Mouse (Mus musculus): ENCODE data around the gene Car8.
"Not testable (repeated sequence)": the region's sequence is repeated elsewhere in the genome, so short reads cannot be mapped to it uniquely, and the experiment has no call there.

Gene Car8

DNA sequence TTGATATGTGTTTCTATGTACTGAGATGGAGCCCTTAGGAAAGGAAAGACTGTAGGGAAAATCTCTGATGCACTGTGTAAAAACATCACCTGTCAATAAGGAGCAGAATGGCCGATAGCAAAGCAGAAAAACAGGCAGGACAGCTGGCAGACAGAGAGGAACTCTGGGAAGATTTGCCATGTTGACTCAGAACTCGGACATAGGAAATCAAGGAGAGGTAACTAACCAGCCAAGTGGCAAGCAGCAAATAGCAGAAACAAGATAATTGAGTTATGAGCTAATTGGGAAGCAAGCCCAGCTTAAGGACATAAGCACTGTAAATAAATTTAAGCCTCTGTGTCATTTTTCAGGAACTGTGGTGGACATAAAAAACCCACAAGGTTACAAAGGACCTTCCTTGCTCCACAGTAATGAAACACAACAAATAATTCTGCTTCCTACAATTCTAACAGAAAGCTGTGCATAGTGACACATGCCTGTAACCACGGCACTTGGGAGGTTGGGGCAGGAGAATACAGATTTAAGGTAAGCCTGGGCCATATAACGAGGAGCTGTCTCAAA lies 33.7 kb downstream of the Car8 start:
- DNase-seq (ENCODE audit: inconsistent age in 2 of 2, low spot score in 1 of 2), result peak in 1 of 2 experiments; percentile 66

- DNase-seq (ENCODE audit: inconsistent age in 2 of 2, low spot score in 1 of 2), result no peak
These were observed 35.5 kb downstream of the Car8 start for GRCm38 (mm10) chr4:8203367-8203766.

- no peak for DNase-seq (ENCODE audit: inconsistent age in 2 of 2, low spot score in 1 of 2)
These were observed 37.2 kb downstream of the Car8 start for GRCm38 (mm10) chr4:8201631-8202030.

- peak; percentile 70 to 92 for DNase-seq (ENCODE audit: inconsistent age in 2 of 2, low spot score in 1 of 2)
These were observed 38.8 kb downstream of the Car8 start for GRCm38 (mm10) chr4:8200081-8200480.

DNA sequence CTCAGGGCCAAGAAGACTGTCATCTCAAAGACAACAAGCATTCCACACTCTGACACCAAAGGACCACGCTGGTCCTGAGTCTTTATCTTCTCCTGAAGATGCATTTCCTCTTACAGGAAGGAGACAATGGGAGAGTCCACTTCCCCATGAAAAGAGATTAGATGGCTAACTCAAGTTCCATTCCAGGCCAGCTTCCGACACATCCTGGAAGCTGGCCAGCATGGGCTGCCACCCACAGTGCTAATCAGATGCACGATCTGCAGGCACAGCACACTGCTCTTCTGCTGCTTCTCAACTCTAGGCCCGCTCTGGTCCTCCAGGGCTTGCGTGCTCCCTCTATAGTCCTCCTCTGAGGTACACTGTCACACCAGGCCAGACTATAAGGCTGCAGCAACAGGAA lies 40.8 kb downstream of the Car8 start:
- peak; percentile 34 to 60 for DNase-seq (ENCODE audit: inconsistent age in 2 of 2, low spot score in 1 of 2)

DNA sequence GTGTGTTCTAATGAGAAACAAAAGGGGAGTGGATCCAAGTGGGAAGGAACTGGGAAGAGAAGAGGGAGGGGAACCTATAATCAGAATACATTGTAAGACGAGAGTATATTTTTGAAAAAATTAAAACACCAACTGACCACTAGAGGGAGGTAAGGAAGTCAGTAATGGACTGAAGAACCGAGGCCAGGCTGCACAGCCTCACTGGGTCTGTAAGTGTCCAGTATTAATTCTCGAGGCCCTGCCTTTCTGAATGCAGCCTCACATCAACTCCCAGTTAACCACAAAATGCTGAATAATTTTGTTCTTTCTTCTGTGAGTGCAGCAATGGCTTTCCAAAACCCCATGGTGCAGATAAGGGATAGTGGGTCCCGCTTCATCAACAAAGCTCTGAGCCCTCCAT lies 48.4 kb downstream of the Car8 start:
- DNase-seq (ENCODE audit: inconsistent age in 2 of 2, low spot score in 1 of 2), result peak in 1 of 2 experiments; percentile 61

- no peak for DNase-seq (ENCODE audit: inconsistent age in 2 of 2, low spot score in 1 of 2)
These were observed 51.7 kb downstream of the Car8 start for GRCm38 (mm10) chr4:8186921-8187687.

DNA sequence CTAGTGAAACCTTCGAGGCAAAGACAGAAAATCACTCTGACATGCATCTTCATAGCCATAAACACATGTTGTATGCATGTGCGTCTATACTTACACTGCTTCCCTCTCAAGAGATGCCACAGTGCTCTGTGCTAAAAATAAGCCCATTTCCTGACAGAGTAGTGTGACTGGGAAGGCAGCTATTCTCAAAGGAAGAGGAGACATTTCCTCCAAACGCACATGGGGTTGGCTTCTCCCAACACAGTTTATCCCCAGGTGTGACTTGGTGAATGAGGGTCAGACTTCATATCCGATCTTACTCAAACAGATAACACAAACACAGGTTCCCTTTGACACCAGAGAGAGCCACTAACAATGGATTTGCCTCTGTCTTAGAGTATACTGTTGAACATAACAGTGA lies 58.3 kb downstream of the Car8 start:
- no peak for DNase-seq (ENCODE audit: inconsistent age in 2 of 2, low spot score in 1 of 2)

- DNase-seq (ENCODE audit: inconsistent age in 2 of 2, low spot score in 1 of 2), result no peak
These were observed 84.1 kb downstream of the Car8 start for GRCm38 (mm10) chr4:8154589-8155198.

- DNase-seq (ENCODE audit: inconsistent age in 2 of 2, low spot score in 1 of 2), result not testable (repeated sequence)
These were observed 84.9 kb downstream of the Car8 start for GRCm38 (mm10) chr4:8153926-8154325.

DNA sequence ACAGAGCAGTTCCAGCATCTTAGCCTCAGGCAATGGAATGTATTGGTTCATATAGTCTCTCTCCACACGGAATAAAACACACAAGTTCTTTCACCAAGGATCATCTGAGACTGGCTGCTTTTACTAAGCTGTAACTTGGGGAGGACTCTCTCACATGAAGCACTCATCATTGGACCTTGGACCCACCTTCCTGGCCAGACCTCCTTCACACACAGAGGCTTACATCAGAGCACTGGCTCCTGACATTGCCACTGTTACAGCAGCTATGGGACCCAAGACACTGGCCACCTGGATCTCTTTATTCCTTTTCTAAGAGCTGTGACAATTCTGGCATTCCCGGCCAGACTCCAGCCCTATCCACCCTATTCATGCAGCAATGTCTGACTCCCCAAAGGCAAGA lies 101.4 kb downstream of the Car8 start:
- DNase-seq (ENCODE audit: inconsistent age in 2 of 2, low spot score in 1 of 2), result no peak

DNA sequence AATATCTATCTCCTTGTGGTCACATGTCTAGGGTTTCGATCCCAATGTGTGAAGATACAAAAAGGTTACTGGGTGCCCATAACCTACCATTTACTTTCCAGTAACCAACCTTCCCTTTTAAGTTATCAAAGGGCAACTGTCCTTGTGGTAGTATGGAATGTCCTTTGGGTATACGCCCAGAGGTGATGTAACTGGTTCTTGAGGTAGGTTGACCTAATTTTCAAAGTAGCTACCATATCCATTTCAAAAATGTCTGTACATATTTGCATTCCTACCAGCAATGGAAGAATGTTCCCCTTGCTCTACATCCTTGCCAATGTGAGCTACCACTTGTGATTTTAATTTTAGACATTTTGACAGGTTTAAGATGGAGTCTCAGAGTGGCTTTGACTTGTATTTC lies 106.8 kb downstream of the Car8 start:
- no peak for DNase-seq (ENCODE audit: inconsistent age in 2 of 2, low spot score in 1 of 2)

- peak; percentile 9 to 36 for DNase-seq (ENCODE audit: inconsistent age in 2 of 2, low spot score in 1 of 2)
These were observed 125.3 kb downstream of the Car8 start for GRCm38 (mm10) chr4:8113558-8113957.

- no peak for DNase-seq (ENCODE audit: inconsistent age in 2 of 2, low spot score in 1 of 2)
These were observed 127.0 kb downstream of the Car8 start for GRCm38 (mm10) chr4:8111891-8112290.

DNA sequence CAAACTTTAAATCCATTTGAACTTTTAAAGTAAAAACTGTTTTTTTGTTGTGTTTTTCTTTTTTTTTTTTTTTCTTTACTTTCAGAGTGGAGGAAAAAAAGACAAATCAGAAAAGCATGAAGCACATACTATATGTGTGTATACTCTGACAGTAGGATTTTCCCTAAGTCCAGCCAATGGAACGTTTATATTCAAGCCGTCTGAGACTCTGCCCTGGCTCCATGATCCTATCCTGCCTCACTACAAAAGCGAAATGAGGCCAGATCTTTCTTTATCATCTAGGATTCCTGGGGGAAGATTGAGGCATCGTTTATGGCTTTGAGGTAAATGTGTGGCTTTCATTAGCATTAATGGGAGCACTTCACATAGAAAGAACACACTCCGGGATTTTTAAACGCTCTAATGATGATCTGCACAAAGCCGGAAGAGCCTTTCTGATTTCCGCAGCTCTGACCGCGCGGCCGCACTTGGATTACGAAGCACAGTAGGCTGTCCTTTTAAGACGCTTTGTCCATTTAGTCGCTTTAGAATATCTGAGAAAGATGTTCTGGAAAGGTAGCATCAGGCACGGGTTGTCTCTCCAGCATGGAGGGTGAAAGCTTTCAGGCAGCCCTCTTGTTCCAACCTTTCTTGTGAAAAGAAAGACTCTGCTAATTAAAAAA lies 128.8 kb downstream of the Car8 start:
- DNase-seq (ENCODE audit: inconsistent age in 2 of 2, low spot score in 1 of 2), result no peak

- no peak for DNase-seq (ENCODE audit: inconsistent age in 2 of 2, low spot score in 1 of 2)
These were observed 137.4 kb downstream of the Car8 start for GRCm38 (mm10) chr4:8101466-8101865.

DNA sequence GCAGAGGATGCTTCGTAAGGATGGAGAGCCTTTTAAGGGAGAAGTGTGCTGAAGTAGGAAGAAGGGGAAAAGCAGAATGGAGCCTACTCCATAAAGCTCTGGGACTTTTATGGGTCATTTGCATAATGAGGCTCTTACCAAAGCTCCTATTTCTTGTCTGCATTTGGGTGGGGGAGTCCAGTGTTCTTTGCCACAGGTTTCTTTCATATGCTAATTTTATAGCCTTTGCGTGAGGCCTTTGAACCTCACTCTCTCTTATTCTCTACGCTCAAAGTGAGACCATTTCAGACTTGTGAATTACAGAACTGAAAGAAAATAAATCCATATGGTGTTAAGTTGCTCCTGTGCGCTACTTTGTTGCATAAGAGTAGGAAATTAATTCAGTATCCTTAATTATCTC lies 140.8 kb downstream of the Car8 start:
- DNase-seq (ENCODE audit: inconsistent age in 2 of 2, low spot score in 1 of 2), result no peak

DNA sequence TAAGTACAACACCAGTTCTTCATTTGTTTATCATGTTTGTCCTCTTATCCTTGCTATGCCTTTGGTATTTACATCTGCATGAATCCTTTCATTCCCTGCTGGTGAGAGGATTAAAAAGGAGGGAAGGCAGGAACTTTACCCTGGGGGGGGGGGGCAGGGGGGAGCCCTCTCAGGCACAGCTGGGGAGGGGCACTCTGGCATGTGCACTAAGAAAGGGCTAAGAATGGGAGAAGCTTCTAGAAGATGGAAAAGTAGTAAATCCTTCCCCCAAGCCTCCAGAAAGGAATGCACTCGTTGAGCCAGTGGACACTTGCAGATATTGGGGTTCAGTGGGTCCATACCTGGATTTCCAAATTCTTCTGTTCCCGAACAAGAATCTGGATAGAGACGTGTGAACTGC lies 141.2 kb downstream of the Car8 start:
- DNase-seq (ENCODE audit: inconsistent age in 2 of 2, low spot score in 1 of 2), result no peak

DNA sequence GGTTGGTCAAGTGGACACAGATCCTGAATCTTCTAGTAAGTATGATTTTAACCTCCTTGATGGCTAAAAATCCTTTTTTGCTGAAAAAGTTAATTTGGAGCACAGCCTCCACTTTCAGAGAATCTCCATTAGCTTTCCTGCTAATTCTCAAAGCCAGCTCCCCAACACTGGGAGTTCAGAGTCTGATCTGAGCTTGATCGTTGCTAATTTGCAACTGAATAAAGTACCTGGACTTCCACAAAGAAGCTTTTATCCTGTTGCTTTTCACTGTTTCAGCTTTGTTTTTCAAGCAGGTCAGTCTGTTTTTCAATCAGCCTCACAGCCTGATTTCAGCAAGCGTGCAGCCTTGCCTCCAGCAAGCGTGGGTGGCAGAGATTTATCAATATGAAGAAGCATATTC lies 145.3 kb downstream of the Car8 start:
- not testable (repeated sequence) for DNase-seq (ENCODE audit: inconsistent age in 2 of 2, low spot score in 1 of 2)
